Mouse (Mus musculus): ENCODE data around the gene Habp4. TPM values are rescaled to one million over a fixed set of nuclear protein-coding genes. Genes with fewer than 3 reads are reported as not detected.

Habp4 gene
- polyA plus RNA-seq (2012; fragmentation: generic; extraction: Trizol), result 32.5 TPM

GRCm38 (mm10) chr13:64161548-64161915 lies at the start of gene Habp4:
Gene Habp4, plus strand, starts transcription at chr13:64161824.
- Histone ChIP-seq H3K4me2 (ENCODE audit: low read depth) (peak within 1 kb of the TSS; percentile 100), H3K27me3 (ENCODE audit: control insufficient read depth, insufficient read depth, insufficient read length) (no peaks in the 10 kb centered on the region), H3K79me2 (ENCODE audit: control insufficient read depth, insufficient read depth) (peaks cover 18% of the 10 kb centered on the region), H3ac (ENCODE audit: control insufficient read depth, insufficient read length) (peak within 1 kb of the TSS; percentile 91), H3K36me3 (ENCODE audit: control insufficient read depth, insufficient read depth) (no peaks in the 10 kb centered on the region), H3K4me3 (peak within 1 kb of the TSS; percentile 50)
- peak; percentile 66 for TF ChIP-seq POLR2AphosphoS2 (IDR thresholded peaks at IDR 0.05; ENCODE audit: insufficient read length, low read depth)
- no peak for TF ChIP-seq MYOD1 (IDR thresholded peaks at IDR 0.05; ENCODE audit: control insufficient read depth in 1 of 3, insufficient read length in 2 of 3, low read depth in 2 of 3)

- Histone ChIP-seq H3K27me3 (ENCODE audit: control insufficient read depth, insufficient read depth, insufficient read length) (no peaks in the 10 kb centered on the region), H3K36me3 (ENCODE audit: control insufficient read depth, insufficient read depth) (no peaks in the 10 kb centered on the region), H3K4me3 (no peak overlapping the region), H3K79me2 (ENCODE audit: control insufficient read depth, insufficient read depth) (no peaks in the 10 kb centered on the region), H3K4me2 (ENCODE audit: low read depth) (no peak overlapping the region), H3ac (ENCODE audit: control insufficient read depth, insufficient read length) (no peak overlapping the region)
- TF ChIP-seq TCF12 (IDR thresholded peaks at IDR 0.05; ENCODE audit: insufficient read depth, poor library complexity, severe bottlenecking) (no peak), USF1 (IDR thresholded peaks at IDR 0.05; ENCODE audit: low read depth) (no peak), REST (IDR thresholded peaks at IDR 0.05; ENCODE audit: insufficient read depth, insufficient read length) (no peak), MYOD1 (IDR thresholded peaks at IDR 0.05; ENCODE audit: control insufficient read depth in 1 of 3, insufficient read length in 2 of 3, low read depth in 2 of 3) (no peak), MYOG (IDR thresholded peaks at IDR 0.05; ENCODE audit: control insufficient read depth in 1 of 3, insufficient read depth in 1 of 3, insufficient read length in 2 of 3, low read depth in 2 of 3) (no peak), SRF (IDR thresholded peaks at IDR 0.05; ENCODE audit: control insufficient read depth, insufficient read length, low read depth) (no peak), E2F4 (IDR thresholded peaks at IDR 0.05; ENCODE audit: insufficient read depth) (no peak), POLR2A (IDR thresholded peaks at IDR 0.05; ENCODE audit: insufficient read length, low read depth) (no peak), CEBPB (IDR thresholded peaks at IDR 0.05; ENCODE audit: insufficient read depth, poor library complexity, severe bottlenecking) (no peak), TCF3 (IDR thresholded peaks at IDR 0.05; ENCODE audit: insufficient read length, low read depth) (no peak), POLR2AphosphoS2 (IDR thresholded peaks at IDR 0.05; ENCODE audit: insufficient read length, low read depth) (no peak), MAX (IDR thresholded peaks at IDR 0.05; ENCODE audit: low read depth) (no peak)
Measured at GRCm38 (mm10) chr13:64117442-64117841, 44.2 kb upstream of the Habp4 start.

GRCm38 (mm10) chr13:64120760-64121159 lies 40.9 kb upstream of the Habp4 start:
- H3ac ChIP-seq (ENCODE audit: control insufficient read depth, insufficient read length), result no peak overlapping the region
- TF ChIP-seq SRF (IDR thresholded peaks at IDR 0.05; ENCODE audit: control insufficient read depth, insufficient read length, low read depth), result no peak
- TF ChIP-seq CEBPB (IDR thresholded peaks at IDR 0.05; ENCODE audit: insufficient read depth, poor library complexity, severe bottlenecking), result no peak
- no peak for TF ChIP-seq POLR2AphosphoS2 (IDR thresholded peaks at IDR 0.05; ENCODE audit: insufficient read length, low read depth)
- no peak for TF ChIP-seq MYOG (IDR thresholded peaks at IDR 0.05; ENCODE audit: control insufficient read depth in 1 of 3, insufficient read depth in 1 of 3, insufficient read length in 2 of 3, low read depth in 2 of 3)
- no peak for TF ChIP-seq TCF3 (IDR thresholded peaks at IDR 0.05; ENCODE audit: insufficient read length, low read depth)
- no peak for TF ChIP-seq MYOD1 (IDR thresholded peaks at IDR 0.05; ENCODE audit: control insufficient read depth in 1 of 3, insufficient read length in 2 of 3, low read depth in 2 of 3)
- TF ChIP-seq E2F4 (IDR thresholded peaks at IDR 0.05; ENCODE audit: insufficient read depth), result no peak
- TF ChIP-seq REST (IDR thresholded peaks at IDR 0.05; ENCODE audit: insufficient read depth, insufficient read length), result no peak
- TF ChIP-seq POLR2A (IDR thresholded peaks at IDR 0.05; ENCODE audit: insufficient read length, low read depth), result no peak
- no peak for TF ChIP-seq MAX (IDR thresholded peaks at IDR 0.05; ENCODE audit: low read depth)
- TF ChIP-seq USF1 (IDR thresholded peaks at IDR 0.05; ENCODE audit: low read depth), result no peak
- TF ChIP-seq TCF12 (IDR thresholded peaks at IDR 0.05; ENCODE audit: insufficient read depth, poor library complexity, severe bottlenecking), result no peak
- no peaks in the 10 kb centered on the region for H3K79me2 ChIP-seq (ENCODE audit: control insufficient read depth, insufficient read depth)
- H3K36me3 ChIP-seq (ENCODE audit: control insufficient read depth, insufficient read depth), result no peaks in the 10 kb centered on the region
- no peak overlapping the region for H3K4me2 ChIP-seq (ENCODE audit: low read depth)
- H3K27me3 ChIP-seq (ENCODE audit: control insufficient read depth, insufficient read depth, insufficient read length), result no peaks in the 10 kb centered on the region
- no peak overlapping the region for H3K4me3 ChIP-seq

- TF ChIP-seq MYOD1 (IDR thresholded peaks at IDR 0.05; ENCODE audit: control insufficient read depth in 1 of 3, insufficient read length in 2 of 3, low read depth in 2 of 3) (no peak), POLR2A (IDR thresholded peaks at IDR 0.05; ENCODE audit: insufficient read length, low read depth) (no peak), TCF12 (IDR thresholded peaks at IDR 0.05; ENCODE audit: insufficient read depth, poor library complexity, severe bottlenecking) (no peak), E2F4 (IDR thresholded peaks at IDR 0.05; ENCODE audit: insufficient read depth) (no peak), REST (IDR thresholded peaks at IDR 0.05; ENCODE audit: insufficient read depth, insufficient read length) (no peak), USF1 (IDR thresholded peaks at IDR 0.05; ENCODE audit: low read depth) (no peak), CEBPB (IDR thresholded peaks at IDR 0.05; ENCODE audit: insufficient read depth, poor library complexity, severe bottlenecking) (no peak), MYOG (IDR thresholded peaks at IDR 0.05; ENCODE audit: control insufficient read depth in 1 of 3, insufficient read depth in 1 of 3, insufficient read length in 2 of 3, low read depth in 2 of 3) (no peak), MAX (IDR thresholded peaks at IDR 0.05; ENCODE audit: low read depth) (no peak), SRF (IDR thresholded peaks at IDR 0.05; ENCODE audit: control insufficient read depth, insufficient read length, low read depth) (no peak), TCF3 (IDR thresholded peaks at IDR 0.05; ENCODE audit: insufficient read length, low read depth) (no peak), POLR2AphosphoS2 (IDR thresholded peaks at IDR 0.05; ENCODE audit: insufficient read length, low read depth) (no peak)
- Histone ChIP-seq H3K4me2 (ENCODE audit: low read depth) (no peak overlapping the region), H3K36me3 (ENCODE audit: control insufficient read depth, insufficient read depth) (no peaks in the 10 kb centered on the region), H3K79me2 (ENCODE audit: control insufficient read depth, insufficient read depth) (no peaks in the 10 kb centered on the region), H3ac (ENCODE audit: control insufficient read depth, insufficient read length) (no peak overlapping the region), H3K4me3 (no peak overlapping the region), H3K27me3 (ENCODE audit: control insufficient read depth, insufficient read depth, insufficient read length) (no peaks in the 10 kb centered on the region)
Measured at GRCm38 (mm10) chr13:64123491-64124188, 38.0 kb upstream of the Habp4 start.
